Mouse (Mus musculus) c-Kit-positive CD71-positive TER-119-positive erythroid progenitor cells, embryonic 14.5 days (primary cell): ENCODE measurements around the gene Spin2f.
"Not testable (repeated sequence)": the region's sequence is repeated elsewhere in the genome, so short reads cannot be mapped to it uniquely, and the experiment has no call there.

ENCODE experiments used
- DNase-seq: peaks from one replicate; pipeline ENCODE4 v3.0.0-alpha.2; 2013; ENCODE audit warnings: low spot score

Gene Spin2f

GRCm38 (mm10) chrX:31253594-31253993 lies at the start of gene Spin2f:
TSS of gene Spin2f (plus strand) at chrX:31253894.
- DNase-seq: not testable (repeated sequence)

DNA sequence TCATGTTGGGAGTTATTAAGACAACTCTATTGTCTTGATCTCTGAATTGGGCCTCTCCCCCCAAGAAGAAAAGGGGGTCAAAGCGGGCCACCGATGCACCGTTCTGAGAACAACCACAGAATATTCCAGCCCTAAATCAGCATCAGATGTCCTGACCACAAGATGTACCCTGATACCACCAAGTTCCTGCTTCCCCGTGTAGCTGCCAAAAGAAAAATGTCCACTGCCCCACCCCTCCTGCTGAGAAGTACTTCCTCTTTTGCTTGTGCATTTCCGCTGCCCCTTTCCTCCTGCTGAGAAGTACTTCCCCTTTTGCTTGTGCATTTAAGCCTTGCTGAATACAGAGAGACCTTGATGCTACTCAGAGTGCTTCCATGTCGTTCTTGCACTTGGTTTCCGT lies 41.6 kb upstream of the Spin2f start:
- not testable (repeated sequence) for DNase-seq

GRCm38 (mm10) chrX:31223536-31223935 lies 30.2 kb upstream of the Spin2f start:
- DNase-seq: not testable (repeated sequence)

GRCm38 (mm10) chrX:31235088-31235487 lies 18.6 kb upstream of the Spin2f start:
- not testable (repeated sequence) for DNase-seq

DNA sequence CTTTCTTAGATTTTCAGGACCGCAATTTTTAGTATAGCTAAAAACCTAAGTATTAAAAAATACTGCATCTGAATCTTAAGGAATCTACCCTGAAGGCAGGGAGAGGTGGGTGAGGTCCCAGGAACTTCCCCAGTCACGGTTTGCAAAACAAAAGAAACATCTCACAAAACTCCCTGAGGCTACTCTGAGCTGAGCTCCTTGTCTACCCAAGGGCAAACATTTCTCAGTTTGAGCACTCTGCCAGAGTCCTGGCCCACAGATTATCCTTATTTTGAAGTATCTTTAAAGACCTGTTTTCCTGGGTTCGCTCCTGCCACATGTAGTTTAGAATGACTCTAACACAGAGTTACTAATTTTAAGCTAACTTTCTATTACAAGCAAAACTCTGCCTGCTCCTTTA lies 11.9 kb upstream of the Spin2f start:
- not testable (repeated sequence) for DNase-seq
